22 mouse cellular contexts compared by ENCODE assay signal in the genomic region with DNA sequence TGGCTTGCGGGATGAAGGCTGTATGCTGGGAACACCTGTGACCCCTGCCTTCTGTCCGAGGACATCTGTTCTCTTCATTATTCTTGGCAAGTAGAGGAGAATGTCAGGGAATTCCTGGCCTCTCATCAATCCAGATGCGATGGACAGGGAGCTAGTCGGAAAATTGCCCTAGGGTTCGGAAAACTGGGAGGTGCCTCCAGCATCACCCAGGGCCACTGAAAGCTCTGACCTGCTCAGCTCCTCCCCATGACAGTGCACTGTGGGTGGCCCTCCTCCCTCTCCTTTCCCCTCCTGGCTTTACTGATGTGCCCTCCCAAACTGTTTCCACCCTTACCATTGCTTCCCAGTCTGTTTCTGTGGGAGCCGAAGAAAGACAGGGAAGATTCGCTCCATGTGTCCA. TPM values are rescaled to one million over a fixed set of nuclear protein-coding genes. Genes with fewer than 3 reads are reported as not detected.
A peak's percentile ranks its signal among the peaks of the same experiment; 100 is the strongest.
DNase-seq lines count a peak whose midpoint lies in the region; ATAC-seq lines count a peak whose summit lies in the region.
"Had no signal": no experiment of that assay in that cellular context is flagged by ENCODE, and none has a peak within 500 bp of the region (broad histone marks: within the 10 kb centered on the region; RNA-seq: fewer than 3 reads in every experiment).

No protein-coding gene starts in this region.

- no peak overlapping the region for H3K9ac ChIP-seq in neural tube, embryonic 15.5 days (replicated peaks)
- no peak overlapping the region for H3K9ac ChIP-seq in embryonic facial prominence, embryonic 12.5 days
- no peak overlapping the region for H3K9ac ChIP-seq in hindbrain, embryonic 12.5 days
- H3K9ac ChIP-seq: embryonic facial prominence, embryonic 15.5 days; heart, embryonic 12.5 days; hindbrain, embryonic 14.5 days; intestine, embryonic 15.5 days; kidney, embryonic 15.5 days; liver, postnatal 0 days had no signal

- peak; percentile 10 to 19 for DNase-seq in cerebellum, postnatal 25 days
- DNase-seq in cerebellum, adult 9-11 months: no peak
- DNase-seq in neural tube, embryonic 10.5 days (ENCODE audit: extremely low spot score, low spot score): peak; percentile 41
- no peak for DNase-seq in adrenal gland, adult 18-20 months (ENCODE audit: low spot score in 2 of 2)
- no peak for DNase-seq in spleen, postnatal 14 days (ENCODE audit: low spot score in 2 of 2)
- DNase-seq: adrenal gland, adult 8-10 months; heart, postnatal 14 days; liver; liver, postnatal 0 days; thymus, postnatal 36 days had no signal

- H3K27ac ChIP-seq in neural tube, embryonic 15.5 days (replicated peaks): no peak overlapping the region
- peak overlapping the region; percentile 18; the same call in 1 of the 2 replicates for H3K27ac ChIP-seq in embryonic facial prominence, embryonic 12.5 days
- no peak overlapping the region for H3K27ac ChIP-seq in hindbrain, embryonic 12.5 days
- H3K27ac ChIP-seq: hindbrain, embryonic 14.5 days; intestine, embryonic 15.5 days had no signal

- H3K36me3 ChIP-seq in neural tube, embryonic 15.5 days: no peaks in the 10 kb centered on the region
- no peaks in the 10 kb centered on the region for H3K36me3 ChIP-seq in embryonic facial prominence, embryonic 12.5 days
- no peaks in the 10 kb centered on the region for H3K36me3 ChIP-seq in hindbrain, embryonic 12.5 days
- H3K36me3 ChIP-seq: embryonic facial prominence, embryonic 15.5 days; heart, embryonic 12.5 days; intestine, embryonic 15.5 days; kidney, embryonic 15.5 days had no signal

- H3K4me1 ChIP-seq in neural tube, embryonic 15.5 days: peaks cover 16% of the 10 kb centered on the region
- H3K4me1 ChIP-seq in embryonic facial prominence, embryonic 12.5 days: peaks cover 24% of the 10 kb centered on the region
- H3K4me1 ChIP-seq in hindbrain, embryonic 12.5 days: peaks cover 9% of the 10 kb centered on the region

- no peaks in the 10 kb centered on the region for H3K27me3 ChIP-seq in neural tube, embryonic 15.5 days (replicated peaks)
- no peaks in the 10 kb centered on the region for H3K27me3 ChIP-seq in embryonic facial prominence, embryonic 12.5 days
- H3K27me3 ChIP-seq in hindbrain, embryonic 12.5 days: no peaks in the 10 kb centered on the region
- H3K27me3 ChIP-seq: embryonic facial prominence, embryonic 15.5 days; heart, embryonic 12.5 days; intestine, embryonic 15.5 days; kidney, embryonic 15.5 days had no signal

- H3K9me3 ChIP-seq in neural tube, embryonic 15.5 days (replicated peaks): no peaks in the 10 kb centered on the region
- no peaks in the 10 kb centered on the region for H3K9me3 ChIP-seq in embryonic facial prominence, embryonic 12.5 days
- no peaks in the 10 kb centered on the region for H3K9me3 ChIP-seq in hindbrain, embryonic 12.5 days (replicated peaks)
- H3K9me3 ChIP-seq: embryonic facial prominence, embryonic 15.5 days; heart, embryonic 12.5 days; intestine, embryonic 15.5 days; kidney, embryonic 15.5 days had no signal

- no peak for ATAC-seq in neural tube, embryonic 15.5 days (ENCODE audit: low FRiP score)
- no peak for ATAC-seq in embryonic facial prominence, embryonic 12.5 days (ENCODE audit: insufficient number of reproducible peaks, insufficient read depth, low FRiP score, low TSS enrichment)
- ATAC-seq in hindbrain, embryonic 12.5 days (ENCODE audit: low FRiP score): no peak
- ATAC-seq: CD4-positive, CD25-positive, alpha-beta regulatory T cell, adult 4 months; forebrain, embryonic 16.5 days; intestine, embryonic 15.5 days; liver, postnatal 0 days; midbrain, embryonic 16.5 days had no signal

- no peak overlapping the region for H3K4me2 ChIP-seq in neural tube, embryonic 15.5 days
- H3K4me2 ChIP-seq in embryonic facial prominence, embryonic 12.5 days (replicated peaks): no peak overlapping the region
- H3K4me2 ChIP-seq in hindbrain, embryonic 12.5 days (replicated peaks): no peak overlapping the region
- H3K4me2 ChIP-seq: embryonic facial prominence, embryonic 15.5 days; heart, embryonic 12.5 days; hindbrain, embryonic 14.5 days; intestine, embryonic 15.5 days had no signal

- H3K4me3 ChIP-seq in neural tube, embryonic 15.5 days (replicated peaks): no peak overlapping the region
- H3K4me3 ChIP-seq in embryonic facial prominence, embryonic 12.5 days: no peak overlapping the region
- H3K4me3 ChIP-seq in hindbrain, embryonic 12.5 days: no peak overlapping the region
- H3K4me3 ChIP-seq: embryonic facial prominence, embryonic 15.5 days; heart, embryonic 12.5 days; intestine, embryonic 15.5 days; kidney, embryonic 15.5 days had no signal

- WGBS in neural tube, embryonic 15.5 days: 71% methylated on average over 7 of the region's 7 CpGs
- 44% methylated on average over 7 of the region's 7 CpGs for WGBS in embryonic facial prominence, embryonic 12.5 days
- WGBS in hindbrain, embryonic 12.5 days: 69% methylated on average over 7 of the region's 7 CpGs

RNA-seq across cellular contexts. Expression of gene Sh3gl3, which starts 29.5 kb away (rescaled TPM):
- 65.2 and 76.3 TPM in 2 replicates for polyA plus RNA-seq in neural tube, embryonic 15.5 days (2015; fragmentation: Nextera tagmentation; extraction: Ambion mirVana)
- polyA plus RNA-seq in embryonic facial prominence, embryonic 12.5 days (2016; fragmentation: Nextera tagmentation; extraction: Ambion mirVana): 40.6 and 42.5 TPM in 2 replicates
- 1 to 10 TPM; 6.2 to 6.5 TPM for total RNA-seq in adrenal gland, adult 18-20 months (2021)
- 26.7 and 33.3 TPM in 2 replicates for polyA plus RNA-seq in hindbrain, embryonic 12.5 days (2016; fragmentation: Nextera tagmentation; extraction: Ambion mirVana)
- total RNA-seq: megakaryocyte-erythroid progenitor cell, adult 5-6 weeks had no signal

Comparison
In these comparisons a context has a peak if more than half of its experiments do, and no peak if none do; other contexts are left out.
1. DNase-seq: peak in cerebellum, postnatal 25 days (2 of 2) and neural tube, embryonic 10.5 days (single experiment); none in cerebellum, adult 9-11 months (single experiment), adrenal gland, adult 18-20 months (0 of 2) and spleen, postnatal 14 days (0 of 2).